In genomic region chr8:124229883-124230282, GRCm38 (mm10) we compare ENCODE assay signal across 22 mouse cellular contexts. TPM values are rescaled to one million over a fixed set of nuclear protein-coding genes. Genes with fewer than 3 reads are reported as not detected.
DNase-seq lines count a peak whose midpoint lies in the region; ATAC-seq and TF ChIP-seq lines count a peak whose summit lies in the region.
"Had no signal": no experiment of that assay in that cellular context is flagged by ENCODE, and none has a peak within 500 bp of the region (broad histone marks: within the 10 kb centered on the region; RNA-seq: fewer than 3 reads in every experiment).

No protein-coding gene starts in this region.

- ATAC-seq in heart, embryonic 13.5 days (ENCODE audit: extremely low read depth, insufficient number of reproducible peaks, low FRiP score, low TSS enrichment) = no peak
- ATAC-seq in granulocyte monocyte progenitor cell, adult 5-6 weeks (replicated peaks; ENCODE audit: poor library complexity, severe bottlenecking) = peak; percentile 35
- ATAC-seq: forebrain, embryonic 16.5 days; intestine, embryonic 16.5 days; liver, postnatal 0 days; midbrain, embryonic 13.5 days had no signal

- intact Hi-C loops in heart, postnatal 14 days (cut with DNase I) = loop anchor here (2.0 kb wide), 1 partner anchor 177 kb away; no protein-coding TSS in a partner anchor
- intact Hi-C loops in left cerebral cortex, adult 2 months (cut with DNase I) = loop anchor here (5.0 kb wide), 2 partner anchors 92 to 153 kb away; no protein-coding TSS in a partner anchor

- TF ChIP-seq CTCF in left cerebral cortex, adult 2 months (IDR thresholded peaks at IDR 0.05) = no peak

- H3K27ac ChIP-seq in heart, embryonic 13.5 days (replicated peaks) = peak overlapping the region; percentile 87
- no peak overlapping the region for H3K27ac ChIP-seq in left cerebral cortex, adult 2 months
- H3K27ac ChIP-seq: forebrain, embryonic 10.5 days; limb, embryonic 12.5 days; midbrain, embryonic 13.5 days had no signal

- peak overlapping the region; percentile 71; the same call in 1 of the 2 replicates for H3K9ac ChIP-seq in heart, embryonic 13.5 days
- H3K9ac ChIP-seq: hindbrain, embryonic 15.5 days; limb, embryonic 12.5 days; liver, postnatal 0 days; midbrain, embryonic 13.5 days had no signal

- H3K27me3 ChIP-seq in heart, embryonic 13.5 days (replicated peaks) = no peaks in the 10 kb centered on the region
- H3K27me3 ChIP-seq: hindbrain, embryonic 15.5 days; midbrain, embryonic 13.5 days had no signal

- H3K4me1 ChIP-seq in heart, embryonic 13.5 days = peaks cover 43% of the 10 kb centered on the region

- peak overlapping the region; percentile 98 for H3K4me2 ChIP-seq in heart, embryonic 13.5 days
- H3K4me2 ChIP-seq: limb, embryonic 12.5 days; liver, embryonic 11.5 days; midbrain, embryonic 13.5 days had no signal

- 45% methylated on average over 2 of the region's 2 CpGs for WGBS in heart, embryonic 13.5 days

- H3K9me3 ChIP-seq in heart, embryonic 13.5 days = no peaks in the 10 kb centered on the region
- H3K9me3 ChIP-seq: forebrain, embryonic 10.5 days; hindbrain, embryonic 15.5 days; limb, embryonic 12.5 days; midbrain, embryonic 13.5 days had no signal

- DNase-seq in cerebellum, adult 11-12 months = peak; percentile 6
- DNase-seq in cerebellum, postnatal 36 days = no peak
- no peak for DNase-seq in heart, postnatal 14 days
- peak; percentile 34 for DNase-seq in CD4-positive helper T cell, adult 2 months (ENCODE audit: low read depth, low spot score)
- no peak for DNase-seq in left cerebral cortex, adult 2 months (ENCODE audit: extremely low spot score in 1 of 2, low spot score in 2 of 2)
- no peak for DNase-seq in ovary, adult 18-20 months (ENCODE audit: low spot score)
- DNase-seq: gastrocnemius, postnatal 10 days; kidney, postnatal 25 days; layer of hippocampus, postnatal 36 days; liver, postnatal 0 days; lung, postnatal 10 days; retina, postnatal 1 day; thymus, postnatal 14 days had no signal

- no peak overlapping the region for H3K4me3 ChIP-seq in heart, embryonic 13.5 days
- no peak overlapping the region for H3K4me3 ChIP-seq in left cerebral cortex, adult 2 months
- H3K4me3 ChIP-seq: forebrain, embryonic 10.5 days; hindbrain, embryonic 15.5 days; limb, embryonic 12.5 days had no signal

- no peaks in the 10 kb centered on the region for H3K36me3 ChIP-seq in heart, embryonic 13.5 days
- H3K36me3 ChIP-seq: forebrain, embryonic 10.5 days; hindbrain, embryonic 15.5 days; limb, embryonic 12.5 days; midbrain, embryonic 13.5 days had no signal

RNA-seq across cellular contexts. Expression of gene Galnt2, which starts 1.3 kb away (rescaled TPM):
- polyA plus RNA-seq in heart, embryonic 13.5 days (2015; fragmentation: Nextera tagmentation; extraction: Ambion mirVana) = 42.8 and 47.2 TPM in 2 replicates
- 10 to 100 TPM; 41.9 to 42.7 TPM for total RNA-seq in heart, postnatal 14 days (2021)
- 25.6 and 48.0 TPM in 2 replicates for total RNA-seq in granulocyte monocyte progenitor cell, adult 5-6 weeks (2014; fragmentation: Nextera tagmentation)
- total RNA-seq in granulocyte monocyte progenitor cell, adult 5-6 weeks (2017) = 20.4 and 32.7 TPM in 2 replicates
- 10 to 100 TPM; 53.0 to 58.8 TPM for total RNA-seq in left cerebral cortex, adult 2 months (2021)

Comparison
In these comparisons a context has a peak if more than half of its experiments do, and no peak if none do; other contexts are left out.
1. DNase-seq: peak in cerebellum, adult 11-12 months (single experiment) and CD4-positive helper T cell, adult 2 months (single experiment); none in cerebellum, postnatal 36 days (0 of 2), heart, postnatal 14 days (0 of 2), left cerebral cortex, adult 2 months (0 of 2) and ovary, adult 18-20 months (single experiment).